Comparison of ENCODE assay signal across 12 mouse cellular contexts in the genomic region with DNA sequence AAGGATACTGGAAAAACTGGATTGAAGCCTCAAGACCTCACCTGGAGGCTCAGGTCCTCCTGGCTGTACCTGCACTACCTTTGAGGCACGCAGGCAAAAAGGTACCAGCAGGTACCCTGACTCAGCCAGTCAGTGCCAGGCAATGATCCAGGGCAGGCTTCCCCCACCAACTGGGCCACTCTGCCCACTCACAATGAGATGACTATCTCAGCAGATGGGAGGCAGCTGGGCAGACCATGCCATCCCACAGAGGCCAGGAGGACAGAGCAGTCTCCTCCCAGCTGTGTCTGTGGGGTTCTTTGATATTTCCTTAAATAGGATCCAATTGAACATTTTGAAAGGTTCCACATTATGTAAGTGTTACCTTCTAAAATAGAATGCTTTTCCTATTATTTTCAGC. TPM values are rescaled to one million over a fixed set of nuclear protein-coding genes. Genes with fewer than 3 reads are reported as not detected.
A peak's percentile ranks its signal among the peaks of the same experiment; 100 is the strongest.
DNase-seq lines count a peak whose midpoint lies in the region.
"Had no signal": no experiment of that assay in that cellular context is flagged by ENCODE, and none has a peak within 500 bp of the region (broad histone marks: within the 10 kb centered on the region; RNA-seq: fewer than 3 reads in every experiment).

No protein-coding gene starts in this region.

- peak; percentile 49 to 71 for DNase-seq in frontal cortex, adult 2 months (ENCODE audit: extremely low spot score in 1 of 2, low spot score in 1 of 2)
- no peak for DNase-seq in frontal cortex, postnatal 14 days (ENCODE audit: low spot score in 2 of 2)
- peak; percentile 73 for DNase-seq in right cerebral cortex, adult 18-20 months
- no peak for DNase-seq in right cerebral cortex, postnatal 4 days
- DNase-seq in left cerebral cortex, postnatal 4 days = peak; percentile 64
- no peak for DNase-seq in T-cell, adult 2 months (ENCODE audit: low spot score)
- DNase-seq in spleen, postnatal 36 days (ENCODE audit: low spot score in 2 of 2) = no peak
- DNase-seq: B cell, adult 2 months; heart, postnatal 4 days; liver, postnatal 0 days; thymus, adult 18-20 months; thymus, postnatal 4 days had no signal

- intact Hi-C loops in left cerebral cortex, postnatal 4 days (cut with DNase I) = no loop called here

RNA-seq across cellular contexts. Expression of a gene that starts 49.8 kb away (rescaled TPM):
- polyA plus RNA-seq in frontal cortex, adult 2 months (2012; rRNA removed) = 285 and 316 TPM in 2 replicates
- 100 to 1,000 TPM; 220 to 231 TPM for total RNA-seq in left cerebral cortex, postnatal 4 days (2021)

Comparison
In these comparisons a context has a peak if more than half of its experiments do, and no peak if none do; other contexts are left out.
1. DNase-seq: peak in frontal cortex, adult 2 months (2 of 2), right cerebral cortex, adult 18-20 months (single experiment) and left cerebral cortex, postnatal 4 days (single experiment); none in frontal cortex, postnatal 14 days (0 of 2), right cerebral cortex, postnatal 4 days (single experiment), T-cell, adult 2 months (single experiment) and spleen, postnatal 36 days (0 of 2).